Mouse (Mus musculus): Measurements from ENCODE around the gene Fam160a1.
A peak's percentile ranks its signal among the peaks of the same experiment; 100 is the strongest.

The Fam160a1 gene

GRCm38 (mm10) chr3:85619345-85619744, 197.7 kb downstream of the Fam160a1 start:
- no peak for DNase-seq

- peak; percentile 43 for DNase-seq
These were observed 198.2 kb downstream of the Fam160a1 start for GRCm38 (mm10) chr3:85618885-85619284.

- no peak for DNase-seq
These were observed 200.7 kb downstream of the Fam160a1 start for GRCm38 (mm10) chr3:85616389-85616788.
